ENCODE assay signal across 19 mouse cellular contexts in the genomic region with DNA sequence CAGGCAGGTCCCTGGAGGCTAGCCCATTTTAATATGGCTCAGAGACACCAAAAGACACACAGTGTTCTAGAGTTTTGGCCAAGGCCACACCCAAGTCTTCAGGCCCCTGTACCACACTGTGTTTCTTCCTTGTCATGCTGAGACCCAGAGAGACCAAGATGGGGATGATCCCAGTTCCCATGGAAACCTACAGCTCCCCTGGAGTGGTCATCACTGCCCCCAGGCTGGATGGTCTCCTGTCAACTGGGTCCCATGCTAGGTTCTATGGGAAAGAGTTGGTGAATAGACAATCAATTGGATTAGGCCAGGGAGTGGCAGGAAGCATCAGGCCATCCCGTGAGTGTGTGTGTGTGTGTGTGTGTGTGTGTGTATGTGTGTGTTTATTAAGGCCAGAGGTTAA.
"Had no signal": no experiment of that assay in that cellular context is flagged by ENCODE, and none has a peak within 500 bp of the region (broad histone marks: within the 10 kb centered on the region; RNA-seq: fewer than 3 reads in every experiment).

No protein-coding gene starts in this region.

- H3K9ac ChIP-seq: lung, embryonic 14.5 days; midbrain, embryonic 12.5 days; neural tube, embryonic 13.5 days; neural tube, embryonic 15.5 days had no signal

- H3K27ac ChIP-seq: midbrain, embryonic 10.5 days; midbrain, embryonic 12.5 days; neural tube, embryonic 13.5 days; neural tube, embryonic 15.5 days had no signal

- H3K36me3 ChIP-seq: midbrain, embryonic 10.5 days; midbrain, embryonic 12.5 days; neural tube, embryonic 13.5 days; neural tube, embryonic 15.5 days had no signal

- H3K4me2 ChIP-seq: lung, embryonic 14.5 days; midbrain, embryonic 12.5 days; neural tube, embryonic 13.5 days; neural tube, embryonic 15.5 days had no signal

- DNase-seq: lung, adult 18-20 months; lung, embryonic 14.5 days; lung, postnatal 10 days; lung, postnatal 4 days; midbrain, embryonic 14.5 days; retina, postnatal 1 day; right cerebral cortex, adult 18-20 months; right cerebral cortex, postnatal 25 days; right cerebral cortex, postnatal 4 days; spleen, adult 18-20 months; thymus, adult 18-20 months; thymus, postnatal 14 days; thymus, postnatal 36 days had no signal

- ATAC-seq: midbrain, embryonic 16.5 days had no signal

- H3K4me3 ChIP-seq: midbrain, embryonic 10.5 days; midbrain, embryonic 12.5 days; myocyte; neural tube, embryonic 13.5 days; neural tube, embryonic 15.5 days had no signal
